Mouse (Mus musculus) erythroblast, embryonic 14.5 days (primary cell): Measurements from ENCODE around the gene Gpd2.

Source experiments
- GATA1 ChIP-seq: IDR thresholded peaks from 2 replicates; pipeline ENCODE4 v1.6.1; 2012; ENCODE audit warnings: low read length, inconsistent platforms, mixed read lengths
- TAL1 ChIP-seq: IDR thresholded peaks from 3 replicates; pipeline ENCODE4 v1.6.1; 2012; ENCODE audit warnings: low read length, inconsistent platforms, mixed read lengths

- TF ChIP-seq TAL1 (no peak), GATA1 (no peak)
Measured at GRCm38 (mm10) chr2:57318336-57318735, 80.9 kb downstream of the Gpd2 start.
